Mouse (Mus musculus) midbrain, embryonic 14.5 days (tissue): ENCODE measurements around the gene AU018091. TPM values are rescaled to one million over a fixed set of nuclear protein-coding genes. Genes with fewer than 3 reads are reported as not detected.
"Not testable (repeated sequence)": the region's sequence is repeated elsewhere in the genome, so short reads cannot be mapped to it uniquely, and the experiment has no call there.

Experiments used
- ATAC-seq: fragments of 200-750 bp; cut with Nextera tagmentation; 2 replicates; pipeline ENCODE4 v1.8.0; 2017; ENCODE audit warnings: moderate number of reproducible peaks, moderate library complexity; ENCODE audit not compliant: low FRiP score, low TSS enrichment
- DNase-seq: peaks from one replicate; pipeline ENCODE4 v3.0.0-alpha.2; 2015
- H3K27ac ChIP-seq: fragments of 300-500 bp; sonication (generic); replicated peaks from 2 replicates; pipeline ENCODE4 v1.5.1; 2014; ENCODE audit warnings: mild to moderate bottlenecking, low read depth, low read length, moderate library complexity
- H3K27me3 ChIP-seq: fragments of 300-500 bp; sonication (generic); 2 replicates; pipeline ENCODE4 v1.6.1; 2014; ENCODE audit warnings: low read length, control low read depth, mixed read lengths; ENCODE audit not compliant: control insufficient read depth, insufficient read depth
- H3K36me3 ChIP-seq: fragments of 300-500 bp; sonication (generic); 2 replicates; pipeline ENCODE4 v1.6.1; 2014; ENCODE audit warnings: low read length, control low read depth; ENCODE audit not compliant: control insufficient read depth, insufficient read depth
- H3K4me1 ChIP-seq: fragments of 300-500 bp; sonication (generic); 2 replicates; pipeline ENCODE4 v1.6.1; 2014; ENCODE audit warnings: mild to moderate bottlenecking, antibody characterized with exemption, low read length, control low read depth; ENCODE audit not compliant: control insufficient read depth, insufficient read depth
- H3K4me2 ChIP-seq: fragments of 300-500 bp; sonication (generic); 2 replicates; pipeline ENCODE4 v1.6.1; 2014; ENCODE audit warnings: mild to moderate bottlenecking, low read length, moderate library complexity
- H3K4me3 ChIP-seq: fragments of 300-500 bp; sonication (generic); replicated peaks from 2 replicates; pipeline ENCODE4 v1.5.1; 2014; ENCODE audit warnings: low read depth, low read length
- H3K9ac ChIP-seq: fragments of 300-500 bp; sonication (generic); replicated peaks from 2 replicates; pipeline ENCODE4 v1.6.1; 2014; ENCODE audit warnings: mild to moderate bottlenecking, low read length, moderate library complexity
- H3K9me3 ChIP-seq: fragments of 300-500 bp; sonication (generic); 2 replicates; pipeline ENCODE4 v1.6.1; 2016; ENCODE audit warnings: low read length, control low read depth, mixed read lengths; ENCODE audit not compliant: control insufficient read depth
- WGBS: fragments of 180-500 bp; shearing (Covaris S2); extraction: QIAGEN DNeasy Blood & Tissue Kit; methylation state at CpG from one replicate; pipeline ENCODE4 v1.1.7; 2014; 5-methylcytosine and 5-hydroxymethylcytosine counted together
- polyA plus RNA-seq: library from polyadenylated mRNA; unstranded; fragments of >200 nt; fragmentation: Nextera tagmentation; extraction: Ambion mirVana; gene quantifications from 2 replicates; pipeline ENCODE4 v1.2.1, GENCODE M21; 2014

AU018091 gene
- polyA plus RNA-seq, 1 experiment from 2014 or later, result not detected

- H3K9ac ChIP-seq, result no peak overlapping the region
- H3K4me3 ChIP-seq, result no peak overlapping the region
- no peak overlapping the region for H3K4me2 ChIP-seq
- peaks cover 11% of the 10 kb centered on the region; the same call in 1 of the 2 replicates for H3K9me3 ChIP-seq
- ATAC-seq (no peak), DNase-seq (no peak)
- H3K36me3 ChIP-seq, result no peaks in the 10 kb centered on the region
- H3K27me3 ChIP-seq, result no peaks in the 10 kb centered on the region
- no peaks in the 10 kb centered on the region for H3K4me1 ChIP-seq
- no peak overlapping the region for H3K27ac ChIP-seq
Measured at GRCm38 (mm10) chr7:3146072-3146471, 22.9 kb downstream of the AU018091 start.

GRCm38 (mm10) chr7:3143329-3143728 is 25.7 kb downstream of the AU018091 start:
- WGBS, result 21% methylated on average over 1 of the region's 1 CpGs
- DNase-seq, result no peak
- no peak for ATAC-seq

GRCm38 (mm10) chr7:3135606-3136005 is 33.4 kb downstream of the AU018091 start:
- Histone ChIP-seq H3K4me3 (no peak overlapping the region), H3K27ac (no peak overlapping the region), H3K9me3 (peaks cover 13% of the 10 kb centered on the region), H3K27me3 (no peaks in the 10 kb centered on the region), H3K4me1 (no peaks in the 10 kb centered on the region), H3K36me3 (no peaks in the 10 kb centered on the region), H3K4me2 (no peak overlapping the region), H3K9ac (no peak overlapping the region)
- 70% methylated on average over 4 of the region's 4 CpGs for WGBS
- no peak for ATAC-seq
- no peak for DNase-seq

More at GRCm38 (mm10) chr7:3143329-3143728, 25.7 kb downstream of the AU018091 start:
- Histone ChIP-seq H3K27ac (no peak overlapping the region), H3K9ac (no peak overlapping the region), H3K4me3 (no peak overlapping the region), H3K4me2 (no peak overlapping the region), H3K27me3 (no peaks in the 10 kb centered on the region), H3K36me3 (no peaks in the 10 kb centered on the region), H3K9me3 (peaks cover 13% of the 10 kb centered on the region; the same call in 1 of the 2 replicates), H3K4me1 (no peaks in the 10 kb centered on the region)

- ATAC-seq (no peak), DNase-seq (no peak)
- Histone ChIP-seq H3K4me1 (no peaks in the 10 kb centered on the region), H3K36me3 (no peaks in the 10 kb centered on the region), H3K27ac (no peak overlapping the region), H3K4me3 (no peak overlapping the region), H3K9me3 (peaks cover 17% of the 10 kb centered on the region), H3K9ac (no peak overlapping the region), H3K4me2 (no peak overlapping the region), H3K27me3 (no peaks in the 10 kb centered on the region)
- 67% methylated on average over 1 of the region's 1 CpGs for WGBS
Measured at GRCm38 (mm10) chr7:3134654-3135053, 34.3 kb downstream of the AU018091 start.

GRCm38 (mm10) chr7:3130342-3130741 is 38.7 kb downstream of the AU018091 start:
- Histone ChIP-seq H3K4me1 (no peaks in the 10 kb centered on the region), H3K27me3 (no peaks in the 10 kb centered on the region), H3K9me3 (peaks cover 12% of the 10 kb centered on the region), H3K9ac (no peak overlapping the region), H3K4me2 (no peak overlapping the region), H3K27ac (no peak overlapping the region), H3K36me3 (no peaks in the 10 kb centered on the region), H3K4me3 (no peak overlapping the region)
- WGBS, result 53% methylated on average over 1 of the region's 1 CpGs
- ATAC-seq, result no peak
- DNase-seq, result no peak

- not testable (repeated sequence) for H3K4me3 ChIP-seq, H3K4me1 ChIP-seq, ATAC-seq, H3K36me3 ChIP-seq, H3K27me3 ChIP-seq, H3K27ac ChIP-seq, DNase-seq, H3K9ac ChIP-seq, H3K4me2 ChIP-seq, H3K9me3 ChIP-seq
Measured at GRCm38 (mm10) chr7:3128564-3128963, 40.4 kb downstream of the AU018091 start.

DNA sequence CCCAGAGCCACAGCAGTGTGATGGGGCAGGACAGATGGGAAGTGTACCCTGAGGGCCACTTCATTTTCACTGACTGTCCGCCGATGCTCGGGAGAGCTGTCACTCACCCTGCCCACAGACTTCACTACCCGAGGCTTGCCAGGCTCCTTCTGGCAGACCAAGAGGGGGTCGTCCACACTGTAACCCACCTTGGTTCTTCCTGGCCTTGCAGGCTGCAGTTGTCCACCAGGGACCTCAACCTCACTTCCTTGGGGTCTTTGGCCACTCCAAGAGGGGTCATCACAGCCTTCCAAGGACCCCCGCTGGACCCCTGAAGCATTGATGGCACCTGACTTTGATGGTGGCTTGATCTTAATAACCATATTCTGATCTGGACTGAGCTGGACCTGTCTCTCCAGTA is 57.8 kb downstream of the AU018091 start:
- not testable (repeated sequence) for H3K4me1 ChIP-seq, DNase-seq, H3K4me2 ChIP-seq, H3K27me3 ChIP-seq, H3K27ac ChIP-seq, ATAC-seq, H3K36me3 ChIP-seq, H3K9ac ChIP-seq, H3K4me3 ChIP-seq, H3K9me3 ChIP-seq
- no CpG with 5 or more reads among the region's 6 CpGs for WGBS

DNA sequence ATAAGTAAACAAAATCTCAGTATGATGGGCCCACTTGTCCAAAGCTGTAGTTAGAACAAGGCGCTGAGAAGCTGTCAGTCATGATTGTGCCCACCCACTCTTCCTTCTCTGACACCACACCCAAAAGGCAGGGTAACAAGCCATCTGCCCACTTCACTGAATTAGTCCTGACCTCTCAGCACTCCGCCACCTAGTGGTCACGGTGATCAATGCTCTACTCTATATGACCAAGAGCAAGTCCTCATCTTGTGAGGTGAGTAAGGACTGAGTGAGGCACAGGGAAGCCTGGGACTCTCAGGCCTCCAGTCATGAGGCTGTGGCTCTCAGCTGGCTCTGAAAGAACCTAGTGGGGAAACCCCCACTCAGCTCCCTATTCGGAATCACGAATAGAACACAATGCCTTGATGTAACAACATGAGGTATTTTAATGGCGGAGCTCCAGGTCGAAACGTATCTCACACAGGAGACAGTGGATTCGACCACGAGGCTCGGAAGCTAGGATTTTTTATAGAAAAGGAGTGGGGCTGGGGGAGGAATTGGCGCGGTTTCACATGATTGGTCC is 62.4 kb downstream of the AU018091 start:
- not testable (repeated sequence) for H3K4me1 ChIP-seq, H3K27ac ChIP-seq, ATAC-seq, H3K27me3 ChIP-seq, H3K9me3 ChIP-seq, H3K36me3 ChIP-seq, DNase-seq, H3K4me2 ChIP-seq, H3K9ac ChIP-seq, H3K4me3 ChIP-seq
- 65% methylated on average over 13 of the region's 13 CpGs for WGBS
